Mouse (Mus musculus) midbrain, embryonic 13.5 days (tissue): Measurements from ENCODE around the gene Gm20867. TPM values are rescaled to one million over a fixed set of nuclear protein-coding genes. Genes with fewer than 3 reads are reported as not detected.
"Not testable (repeated sequence)": the region's sequence is repeated elsewhere in the genome, so short reads cannot be mapped to it uniquely, and the experiment has no call there.

Experiments used
- ATAC-seq: fragments of 200-750 bp; cut with Nextera tagmentation; 2 replicates; pipeline ENCODE4 v1.8.0; 2017; ENCODE audit warnings: mild to moderate bottlenecking, moderate TSS enrichment, moderate library complexity
- H3K27ac ChIP-seq: fragments of 300-500 bp; sonication (generic); 2 replicates; pipeline ENCODE4 v1.5.1; 2015; ENCODE audit warnings: inconsistent platforms, mild to moderate bottlenecking, moderate library complexity
- H3K27me3 ChIP-seq: fragments of 300-500 bp; sonication (generic); 2 replicates; pipeline ENCODE4 v1.6.1; 2015; ENCODE audit warnings: mild to moderate bottlenecking, inconsistent platforms
- H3K36me3 ChIP-seq: fragments of 300-500 bp; sonication (generic); 2 replicates; pipeline ENCODE4 v1.6.1; 2015; ENCODE audit warnings: mild to moderate bottlenecking, inconsistent platforms
- H3K4me1 ChIP-seq: fragments of 300-500 bp; sonication (generic); replicated peaks from 2 replicates; pipeline ENCODE4 v1.6.1; 2015; ENCODE audit warnings: inconsistent platforms
- H3K4me2 ChIP-seq: fragments of 300-500 bp; sonication (generic); replicated peaks from 2 replicates; pipeline ENCODE4 v1.6.1; 2015; ENCODE audit warnings: moderate library complexity, mild to moderate bottlenecking, inconsistent platforms
- H3K4me3 ChIP-seq: fragments of 300-500 bp; sonication (generic); replicated peaks from 2 replicates; pipeline ENCODE4 v1.5.1; 2015; ENCODE audit warnings: mild to moderate bottlenecking, inconsistent platforms
- H3K9ac ChIP-seq: fragments of 300-500 bp; sonication (generic); replicated peaks from 2 replicates; pipeline ENCODE4 v1.6.1; 2015; ENCODE audit warnings: mild to moderate bottlenecking, inconsistent platforms
- H3K9me3 ChIP-seq: fragments of 300-500 bp; sonication (generic); 2 replicates; pipeline ENCODE4 v1.6.1; 2016; ENCODE audit warnings: mild to moderate bottlenecking, inconsistent platforms
- WGBS: fragments of 180-500 bp; shearing (Covaris S2); methylation state at CpG from one replicate; pipeline ENCODE4 v1.1.7; 2015; 5-methylcytosine and 5-hydroxymethylcytosine counted together
- polyA plus RNA-seq: library from polyadenylated mRNA; unstranded; fragments of >200 nt; fragmentation: Nextera tagmentation; extraction: Ambion mirVana; gene quantifications from 2 replicates; pipeline ENCODE4 v1.2.1, GENCODE M21; 2015

The Gm20867 gene
- polyA plus RNA-seq, result not detected in 2 replicates

DNA sequence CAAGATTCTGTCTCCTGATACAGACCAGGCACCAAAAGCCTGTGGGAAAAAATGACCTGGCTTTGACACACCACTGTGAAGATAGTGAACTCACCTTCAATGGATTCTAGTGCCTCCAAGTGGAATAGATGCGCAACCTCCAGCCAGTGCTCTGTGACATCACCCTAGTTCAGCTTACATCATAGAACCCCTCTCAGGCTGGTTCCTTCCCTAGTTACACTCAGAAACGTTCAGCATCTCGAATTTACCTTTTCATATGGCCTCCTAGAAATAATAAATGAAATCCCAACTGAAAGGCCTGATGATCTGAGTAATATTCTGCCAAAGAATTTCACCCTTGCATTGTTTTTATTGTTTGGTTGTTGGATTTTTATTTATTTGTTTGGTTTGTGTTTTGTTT, at the start of gene Gm20867:
Gm20867 (minus strand) TSS at position 101 of the 400 bp plus-strand sequence.
- ATAC-seq, H3K9ac ChIP-seq, H3K4me1 ChIP-seq, H3K36me3 ChIP-seq, H3K27me3 ChIP-seq, H3K9me3 ChIP-seq, H3K4me3 ChIP-seq, H3K27ac ChIP-seq, H3K4me2 ChIP-seq: not testable (repeated sequence)
- no CpG with 5 or more reads among the region's 3 CpGs for WGBS

Other genes with a start within 250 kb of the Gm20867 start
- not detected in 2 replicates for gene Gm29564, start 249.8 kb upstream of the Gm20867 start, polyA plus RNA-seq